Mouse (Mus musculus) heart, postnatal 4 days (tissue): ENCODE results near the gene Tmem156. TPM values are rescaled to one million over a fixed set of nuclear protein-coding genes. Genes with fewer than 3 reads are reported as not detected.
A peak's percentile ranks its signal among the peaks of the same experiment; 100 is the strongest.

Experiments used
- DNase-seq: peaks from one replicate; pipeline ENCODE4 v3.0.0; 2021
- total RNA-seq, 2 experiments: library from RNA; stranded (reverse); gene quantifications; 2 replicates each; pipeline ENCODE4 v1.2.3; 2021

Gene Tmem156
- total RNA-seq, 2 experiments from 2014 or later, result 0.19 to 0.20 TPM

DNA sequence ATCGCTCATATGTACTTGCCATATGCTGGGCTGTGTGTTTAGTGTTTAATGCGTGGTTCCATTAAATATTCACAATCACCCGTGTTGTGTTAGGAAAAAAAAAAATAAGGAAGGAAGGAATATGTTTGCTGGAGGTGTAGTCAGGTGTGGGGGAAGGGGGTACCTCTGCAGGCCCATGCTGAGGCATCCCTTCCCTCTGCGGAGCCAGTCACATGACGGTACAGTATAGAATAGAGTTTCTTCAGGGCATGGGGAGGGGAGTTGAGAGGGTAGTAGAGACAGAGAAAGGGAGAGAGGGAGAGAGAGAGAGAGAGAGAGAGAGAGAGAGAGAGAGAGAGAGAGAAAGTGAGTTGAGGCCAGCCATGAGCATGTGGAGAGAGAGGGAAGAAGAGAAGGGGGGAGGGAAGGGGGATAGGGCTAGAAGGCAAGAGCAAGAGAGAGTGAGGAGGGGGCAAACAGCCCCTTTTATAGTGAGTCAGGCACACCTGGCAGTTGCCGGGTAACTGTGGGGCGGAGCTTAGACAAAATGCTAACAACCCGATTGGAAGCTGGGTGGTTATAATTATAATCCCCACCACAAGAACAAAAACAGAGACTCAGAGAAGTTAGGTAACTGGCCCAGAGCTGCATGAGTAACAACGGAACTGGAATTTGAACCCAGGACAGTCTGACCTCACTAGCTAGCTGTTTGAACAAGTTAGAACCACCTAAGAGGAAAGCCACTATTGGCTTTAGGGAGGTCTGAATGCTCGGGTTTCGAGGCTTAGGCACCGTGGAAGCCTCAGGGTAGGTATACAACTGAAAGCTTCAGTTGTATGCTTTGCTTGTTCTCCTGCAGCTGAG is 45.3 kb downstream of the Tmem156 start:
- no peak for DNase-seq

DNA sequence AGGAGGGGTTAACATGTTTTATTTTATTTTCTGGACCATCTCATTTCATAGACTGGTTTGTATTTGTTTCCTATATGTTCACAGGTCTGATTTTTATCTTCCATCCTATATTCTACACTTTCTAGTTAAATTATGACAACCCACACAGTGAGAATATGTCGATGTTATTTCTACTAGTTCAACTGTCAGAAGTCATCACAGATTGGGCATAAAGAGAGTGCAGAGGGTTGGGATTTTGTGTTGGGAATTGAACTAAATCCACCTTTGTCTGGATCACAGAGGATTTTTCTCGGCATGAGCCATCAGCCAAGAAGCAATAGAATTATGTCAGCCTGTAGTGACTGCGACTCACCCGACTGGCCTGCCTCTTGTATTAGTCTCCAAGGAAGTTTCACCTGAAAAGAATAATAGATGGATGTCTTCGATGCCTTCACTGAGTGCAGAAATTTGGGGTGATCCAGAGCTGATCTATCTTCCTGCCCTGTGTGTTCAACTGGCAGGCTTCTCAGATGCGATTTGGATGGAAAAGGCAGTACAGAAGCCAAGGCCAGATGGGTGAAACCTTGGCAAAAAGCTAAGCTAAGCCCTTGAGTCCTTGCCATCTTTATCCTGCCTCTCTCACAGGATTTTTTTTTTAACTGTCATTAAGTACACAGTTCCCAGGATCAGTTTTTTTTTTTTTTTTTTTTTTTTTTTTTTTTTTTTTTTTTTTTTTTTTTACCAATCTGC is 46.1 kb downstream of the Tmem156 start:
- DNase-seq, result no peak

DNA sequence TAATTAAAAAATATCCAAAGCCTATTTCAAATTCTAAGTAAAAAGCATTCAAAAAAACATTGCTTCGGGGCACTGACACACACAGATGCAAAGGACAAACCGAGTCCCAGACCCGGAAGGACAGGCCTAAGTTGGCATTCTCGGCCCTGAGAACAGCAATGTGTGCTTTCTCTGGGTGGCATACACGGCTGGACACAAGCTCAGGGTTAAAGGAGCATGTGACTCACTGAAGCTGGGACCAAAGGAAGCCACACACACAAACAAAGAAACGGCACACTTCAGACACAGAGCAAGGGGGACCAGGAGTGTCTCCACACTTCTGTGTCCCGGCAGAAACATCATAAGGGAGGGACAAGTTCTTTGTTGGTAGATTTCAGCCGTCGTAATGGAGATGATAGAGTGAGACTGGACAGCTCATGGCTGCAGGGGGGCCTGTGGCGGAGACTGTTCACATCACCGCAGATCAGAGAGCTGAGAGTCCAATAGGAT is 48.5 kb downstream of the Tmem156 start:
- no peak for DNase-seq

DNA sequence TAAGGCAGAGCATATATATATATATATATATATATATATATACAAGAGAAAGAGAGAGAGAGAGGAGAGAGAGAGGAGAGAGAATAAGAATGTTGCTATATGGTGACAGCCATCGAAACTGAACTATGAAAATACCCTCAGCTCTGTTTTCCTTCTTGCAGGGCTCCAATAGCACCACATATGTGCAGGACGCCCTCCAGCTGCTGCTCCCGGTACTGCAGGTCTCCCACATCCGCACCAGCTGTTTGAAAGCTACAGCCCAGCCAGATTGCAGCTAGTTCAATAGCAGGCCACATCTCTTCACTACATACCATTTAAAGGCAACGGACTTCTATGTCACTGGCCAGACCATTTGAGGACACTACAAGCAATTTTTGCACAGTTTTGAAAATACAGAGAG is 51.5 kb downstream of the Tmem156 start:
- peak; percentile 25 for DNase-seq

DNA sequence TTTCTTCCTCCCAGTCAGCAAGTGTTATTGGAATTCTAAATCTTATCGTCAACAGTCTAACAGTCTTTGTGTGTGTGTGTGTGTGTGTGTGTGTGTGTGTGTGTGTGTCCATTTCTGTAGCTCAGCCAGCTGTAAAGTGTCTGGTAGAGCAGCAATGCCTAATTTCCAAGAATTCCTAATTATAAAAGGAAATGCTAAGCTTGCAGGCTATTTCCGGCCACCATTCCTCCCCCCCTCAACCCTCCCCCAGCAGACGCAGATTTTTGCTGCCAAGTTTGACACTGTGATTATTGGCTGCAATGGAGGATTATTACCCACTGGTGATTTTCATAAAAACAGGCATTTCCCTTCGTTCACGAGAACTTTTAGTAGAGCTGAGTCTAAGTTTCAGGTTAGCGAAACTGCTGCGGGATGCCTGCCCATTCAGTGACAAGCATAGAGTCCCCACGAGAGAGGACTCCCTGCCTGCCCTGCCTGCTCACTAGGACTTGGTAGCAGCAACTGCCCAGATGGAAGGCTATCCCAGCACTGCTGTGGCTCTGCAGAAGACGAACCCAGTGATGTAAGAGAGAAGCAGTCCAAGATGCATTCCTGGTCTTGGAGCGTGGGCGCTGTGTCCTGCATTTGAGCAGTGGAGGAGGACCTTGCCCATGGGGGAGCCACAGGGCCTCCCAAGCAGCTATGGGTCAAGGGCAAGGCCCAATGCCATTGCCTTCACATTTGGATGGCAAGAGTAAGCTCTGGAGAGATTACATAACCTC is 52.9 kb downstream of the Tmem156 start:
- peak; percentile 44 for DNase-seq

DNA sequence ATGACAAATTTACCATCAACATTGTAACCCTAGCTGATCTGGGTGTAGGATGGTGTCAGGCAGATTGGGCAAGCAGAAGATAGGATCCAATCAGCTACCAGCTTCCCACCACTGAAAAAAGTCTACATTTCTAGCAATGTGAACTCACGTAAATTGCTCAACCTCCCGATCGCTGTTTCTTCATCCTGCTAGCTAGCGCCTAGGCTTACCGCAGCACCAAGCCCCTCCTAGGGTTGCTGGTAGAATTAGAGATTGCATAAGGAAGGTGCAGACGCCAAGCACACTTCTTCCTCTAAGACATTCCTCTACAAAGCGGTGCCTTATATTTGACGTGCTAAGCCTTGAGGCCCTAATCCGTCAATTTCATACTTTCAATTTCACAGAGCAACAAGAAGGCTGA is 53.6 kb downstream of the Tmem156 start:
- DNase-seq, result no peak

DNA sequence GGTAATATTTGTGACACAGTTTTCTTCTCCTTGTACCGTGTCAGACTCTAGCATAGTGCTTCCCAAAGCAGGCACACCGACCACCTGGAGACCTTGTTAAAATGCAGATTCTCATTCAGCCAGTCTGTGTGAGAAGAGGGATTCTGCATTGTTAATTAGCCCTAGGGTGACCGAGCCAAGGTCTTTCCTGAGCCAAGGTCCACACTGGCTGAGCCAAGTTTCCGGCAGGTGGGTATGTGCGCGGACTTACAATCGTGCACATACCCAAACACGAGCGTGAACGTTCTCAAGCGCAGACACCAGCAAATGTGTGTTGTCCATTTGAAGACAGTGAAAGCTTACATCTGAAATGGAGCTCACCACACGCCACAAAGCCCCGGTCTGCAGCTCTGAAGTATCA is 55.3 kb downstream of the Tmem156 start:
- DNase-seq, result peak; percentile 36

DNA sequence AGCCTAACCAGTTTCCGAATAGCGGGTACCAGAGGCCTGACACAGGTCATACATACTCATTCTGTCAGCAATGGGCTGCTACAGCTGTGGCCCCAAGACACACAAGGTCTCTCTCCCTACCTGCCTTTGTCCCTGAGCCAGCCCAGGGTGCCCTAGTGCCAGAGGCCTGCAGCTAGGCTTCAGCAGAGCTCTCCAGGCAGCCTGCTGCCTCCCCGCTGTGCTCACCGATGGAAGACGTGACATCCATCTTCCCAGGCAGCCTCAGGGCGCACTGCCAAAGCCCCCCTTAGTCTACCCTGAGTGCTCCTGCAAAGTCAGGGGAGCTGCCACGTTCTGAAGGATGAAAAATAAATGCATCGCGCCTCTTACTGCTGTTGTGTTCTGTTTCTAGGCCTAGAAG is 63.9 kb downstream of the Tmem156 start:
- DNase-seq, result no peak

DNA sequence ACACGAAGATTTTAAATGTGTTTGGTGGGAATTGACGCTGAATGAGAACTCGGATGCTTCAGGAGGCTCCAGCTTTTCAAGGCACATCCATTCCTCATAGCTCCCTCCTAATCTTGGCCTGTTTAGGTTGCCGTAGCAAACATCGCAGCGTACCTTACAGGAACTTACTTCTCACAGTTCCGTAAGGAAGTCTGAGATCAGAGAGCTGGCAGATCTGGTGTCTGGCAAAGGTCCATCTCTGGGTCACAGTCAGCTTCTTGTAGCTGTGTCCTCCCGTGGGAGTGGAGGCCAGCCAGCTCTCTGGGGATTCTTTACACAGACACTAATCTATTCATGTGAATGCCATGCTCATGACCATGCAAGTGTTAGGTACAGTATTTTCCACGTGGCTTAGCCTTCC is 65.2 kb downstream of the Tmem156 start:
- peak; percentile 16 for DNase-seq

DNA sequence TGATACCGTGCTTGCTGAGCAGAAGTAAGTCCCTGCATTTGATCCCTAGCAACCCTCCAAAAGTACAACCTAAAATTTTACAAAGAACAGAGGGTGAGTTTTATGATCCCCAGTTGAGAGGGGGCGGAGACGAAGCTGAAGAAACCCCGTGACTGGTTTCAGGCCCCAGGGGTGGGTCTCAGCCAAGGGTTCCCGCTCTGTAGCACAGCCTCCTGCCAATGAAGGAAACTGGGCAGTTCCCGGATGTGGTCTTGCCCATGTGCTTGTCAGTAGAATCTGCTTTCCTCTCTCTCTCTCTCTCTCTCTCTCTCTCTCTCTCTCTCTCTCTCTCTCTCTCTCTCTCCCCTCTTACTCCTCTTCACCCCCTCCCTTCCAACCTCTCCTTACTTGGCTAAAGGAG is 66.0 kb downstream of the Tmem156 start:
- no peak for DNase-seq

DNA sequence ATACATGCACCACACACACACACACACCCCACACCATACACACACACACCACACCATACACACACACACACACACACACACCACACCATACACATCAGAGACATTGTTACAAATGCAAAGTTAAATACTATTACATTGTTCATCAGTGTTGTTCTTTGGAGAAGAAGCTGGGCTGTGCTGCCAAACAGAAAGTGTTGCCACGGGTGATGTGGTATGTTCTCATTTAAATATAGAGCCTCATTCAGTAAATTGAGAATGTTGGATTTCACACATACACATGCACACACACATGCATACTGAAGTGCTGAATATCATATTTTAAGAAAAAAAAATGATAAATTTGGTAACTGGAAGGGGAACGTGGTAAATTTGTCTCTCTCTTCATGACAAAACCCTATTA is 67.3 kb downstream of the Tmem156 start:
- DNase-seq, result no peak

DNA sequence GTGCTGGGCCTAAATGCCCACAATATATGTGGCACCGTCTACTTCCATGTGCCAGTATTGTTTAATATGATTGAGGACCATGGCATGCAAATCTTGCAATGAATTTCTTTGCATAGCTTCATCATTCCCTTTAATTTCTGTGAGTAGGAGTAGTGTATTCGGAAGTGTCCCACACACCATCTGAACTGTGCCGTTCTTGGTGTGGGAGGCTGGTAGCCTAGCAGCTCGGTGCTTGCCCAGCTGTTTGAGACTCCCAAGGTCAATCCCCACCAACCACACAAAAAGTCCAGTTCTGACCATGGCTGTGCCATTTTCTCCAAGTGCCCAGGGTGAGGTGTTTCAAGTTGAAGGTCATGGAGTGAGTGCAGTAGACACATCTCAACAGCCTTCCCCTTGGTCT is 69.9 kb downstream of the Tmem156 start:
- DNase-seq, result no peak

DNA sequence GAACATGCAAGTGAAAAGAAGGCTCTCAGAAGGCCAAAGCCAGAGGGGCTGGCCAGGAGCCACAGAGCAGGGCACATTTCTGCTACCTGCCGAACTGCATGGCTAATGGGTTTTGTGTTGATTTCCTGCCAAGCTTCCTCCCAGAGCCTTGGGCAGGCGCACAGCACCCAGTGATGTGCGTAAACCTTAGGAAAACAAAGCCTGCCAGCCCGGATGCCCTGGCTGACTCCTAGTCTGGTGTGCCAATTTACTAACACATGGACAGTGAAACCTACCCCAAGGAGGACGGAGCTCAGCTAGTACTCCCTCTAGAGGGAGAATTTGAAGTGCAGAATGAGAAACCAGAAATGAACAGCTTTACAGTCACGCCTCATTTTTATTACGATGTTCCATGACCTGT is 72.1 kb downstream of the Tmem156 start:
- no peak for DNase-seq

DNA sequence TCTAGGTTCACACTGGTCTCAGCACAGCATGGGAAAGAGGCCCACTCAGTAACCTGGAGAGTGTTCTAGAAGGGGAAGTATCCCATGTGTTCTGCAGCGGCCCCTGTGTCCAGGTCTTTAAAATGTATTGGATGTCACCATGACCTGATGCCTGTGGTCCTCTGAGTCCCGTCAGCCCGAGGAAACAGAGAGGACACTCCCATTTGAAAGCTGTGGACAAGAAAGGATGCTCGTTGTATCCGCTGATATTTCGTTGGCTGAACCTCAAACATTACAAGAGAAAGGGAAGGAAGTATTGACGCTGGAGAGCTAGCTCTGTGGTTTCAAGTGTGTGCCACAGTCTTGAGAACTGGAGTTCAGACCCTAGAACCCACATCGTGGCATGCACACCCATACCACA is 72.8 kb downstream of the Tmem156 start:
- no peak for DNase-seq

DNA sequence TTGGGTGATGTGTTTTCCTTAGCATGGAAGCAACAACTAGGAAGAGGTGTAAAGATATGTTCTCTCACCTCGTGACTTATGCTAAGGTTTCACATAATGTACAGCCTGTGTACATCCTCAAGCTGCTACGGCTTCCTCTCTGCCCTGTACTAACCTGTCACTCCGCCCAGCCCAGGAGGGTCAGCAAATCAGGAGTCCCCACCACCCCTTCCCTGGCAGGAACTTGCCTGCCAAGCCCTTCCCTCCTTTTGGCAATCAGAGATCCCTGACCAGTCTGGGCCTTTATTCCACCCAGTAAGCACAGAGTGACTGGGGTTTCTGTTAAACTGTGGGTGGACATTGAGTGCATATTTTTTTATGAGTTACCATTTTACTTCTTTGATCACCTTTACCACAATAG is 76.4 kb downstream of the Tmem156 start:
- no peak for DNase-seq

DNA sequence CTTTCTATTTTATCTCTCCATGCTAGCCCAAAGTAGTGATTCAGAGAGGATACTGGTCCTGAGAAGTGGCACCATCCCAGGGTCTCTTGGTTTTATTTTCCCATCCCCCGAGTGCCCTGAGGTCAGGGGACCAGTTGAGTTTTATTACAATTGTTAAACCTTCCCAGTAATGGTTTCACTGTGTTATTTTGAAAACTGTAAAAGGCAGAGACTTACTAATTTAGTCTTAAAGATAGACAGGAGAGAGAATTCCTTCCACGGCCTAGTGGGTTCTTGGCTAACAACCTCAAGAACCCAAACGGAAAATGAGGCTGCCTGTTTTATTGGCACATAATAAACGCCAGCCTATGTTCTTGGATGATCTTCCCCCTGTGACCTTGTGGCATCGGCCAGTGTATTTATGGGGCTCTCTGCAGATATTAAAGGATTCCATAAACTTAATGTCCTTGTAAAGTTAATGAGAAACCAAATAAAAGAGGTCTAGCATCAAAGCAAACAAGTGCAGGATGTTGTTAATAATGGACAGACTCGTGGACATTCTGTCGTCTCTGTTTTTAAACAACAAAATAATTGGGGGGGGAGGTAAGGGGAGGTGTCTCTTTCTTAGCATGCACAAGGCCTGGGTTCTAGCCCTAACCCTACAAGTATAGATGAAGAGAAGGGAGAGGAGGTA is 79.9 kb downstream of the Tmem156 start:
- DNase-seq, result no peak

DNA sequence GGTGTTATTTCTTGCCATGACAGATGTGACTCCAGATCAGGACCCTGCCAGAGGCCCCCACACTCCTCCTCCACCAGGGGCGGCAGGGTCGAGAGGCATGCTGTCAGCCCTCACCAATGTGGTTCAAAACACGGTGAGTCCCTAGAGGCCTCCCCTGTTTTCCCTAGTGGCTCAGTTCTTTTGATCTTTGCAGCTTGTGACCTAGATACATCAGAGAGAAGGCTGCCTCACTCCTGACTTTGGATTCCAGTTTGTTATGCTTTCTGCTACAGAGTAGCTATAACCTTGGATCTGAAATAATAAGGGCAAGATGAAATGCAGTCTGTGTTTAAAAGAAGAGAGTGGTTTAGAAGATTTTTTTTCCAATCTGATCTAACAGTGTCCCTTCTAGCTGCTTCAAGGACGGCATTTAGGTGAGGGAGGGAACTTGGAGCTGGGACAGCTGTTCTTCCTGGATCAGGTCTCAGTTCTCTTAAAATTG is 85.9 kb downstream of the Tmem156 start:
- no peak for DNase-seq

DNA sequence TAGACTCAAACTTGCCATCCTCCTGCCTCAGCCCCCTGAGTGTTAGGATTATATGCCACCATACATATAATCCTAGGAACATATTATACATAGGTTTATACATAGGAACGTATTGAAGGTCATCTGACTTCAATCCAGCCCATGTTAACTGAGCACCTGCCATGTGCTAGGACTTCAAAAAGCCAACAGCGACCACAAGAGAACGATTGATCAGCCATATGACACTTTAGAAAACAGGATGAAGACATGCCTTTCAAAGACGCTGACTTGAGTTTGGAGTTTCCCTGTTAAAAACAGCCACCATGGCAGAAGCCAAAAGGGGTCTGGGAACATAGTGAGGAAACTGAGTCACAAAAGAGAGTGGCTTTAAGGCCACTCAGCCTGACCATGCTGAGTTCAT is 86.7 kb downstream of the Tmem156 start:
- DNase-seq, result no peak
